Mouse (Mus musculus) gastrocnemius, adult 18-20 months (tissue): Measurements from ENCODE around the gene Fbxw2. TPM values are rescaled to one million over a fixed set of nuclear protein-coding genes. Genes with fewer than 3 reads are reported as not detected.
"Not testable (repeated sequence)": the region's sequence is repeated elsewhere in the genome, so short reads cannot be mapped to it uniquely, and the experiment has no call there.

Source experiments
- DNase-seq: peaks from one replicate; pipeline ENCODE4 v3.0.0; 2021; ENCODE audit warnings: low spot score
- total RNA-seq, 2 experiments: library from RNA; stranded (reverse); gene quantifications; 2 replicates each; pipeline ENCODE4 v1.2.3; 2021

The Fbxw2 gene
- total RNA-seq, 2 experiments from 2014 or later: 48.0 to 50.7 TPM

DNA sequence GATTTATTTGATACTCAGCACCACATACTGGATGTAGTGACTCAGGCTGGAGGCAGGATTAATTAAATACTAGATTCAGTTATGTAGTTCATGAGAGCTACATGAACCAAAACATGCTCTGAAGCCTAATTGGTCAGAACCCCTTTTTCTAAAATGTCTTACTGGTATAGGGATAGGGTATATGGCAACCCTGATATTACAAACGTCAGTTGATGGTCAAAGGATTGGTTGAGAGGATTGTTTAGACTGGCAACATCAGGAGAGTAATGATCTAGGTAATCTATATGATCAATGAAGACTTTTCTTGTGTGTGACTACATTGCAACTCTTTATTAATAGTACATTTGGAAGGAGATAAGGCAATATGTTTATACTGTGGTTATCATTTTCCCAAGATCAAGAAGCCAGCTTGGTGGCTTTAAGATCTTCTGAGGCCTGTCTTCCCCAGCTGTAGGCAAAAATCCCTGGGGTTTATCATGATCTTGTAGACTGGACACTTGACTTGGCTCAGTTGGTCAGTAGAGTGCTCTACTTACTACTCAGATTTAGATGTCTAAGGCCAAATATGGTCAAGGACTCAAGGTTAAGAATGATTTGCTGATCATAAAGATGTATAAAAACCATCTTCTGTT, 48.8 kb downstream of the Fbxw2 start:
- DNase-seq: no peak

DNA sequence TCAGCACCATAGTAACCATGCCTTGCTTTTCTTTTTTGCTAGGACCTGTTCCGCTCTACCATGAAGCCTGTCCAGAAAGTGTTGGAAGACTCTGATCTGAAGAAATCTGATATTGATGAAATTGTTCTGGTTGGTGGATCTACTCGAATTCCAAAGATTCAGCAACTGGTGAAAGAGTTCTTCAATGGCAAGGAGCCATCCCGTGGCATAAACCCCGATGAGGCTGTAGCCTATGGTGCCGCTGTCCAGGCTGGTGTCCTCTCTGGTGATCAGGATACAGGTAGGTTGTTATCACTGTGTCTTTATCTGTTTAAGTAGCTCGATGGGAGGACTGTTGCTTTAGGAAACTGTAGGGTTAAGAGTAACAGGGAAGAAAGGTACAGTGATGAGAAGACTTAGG, 51.6 kb downstream of the Fbxw2 start:
- DNase-seq: no peak

DNA sequence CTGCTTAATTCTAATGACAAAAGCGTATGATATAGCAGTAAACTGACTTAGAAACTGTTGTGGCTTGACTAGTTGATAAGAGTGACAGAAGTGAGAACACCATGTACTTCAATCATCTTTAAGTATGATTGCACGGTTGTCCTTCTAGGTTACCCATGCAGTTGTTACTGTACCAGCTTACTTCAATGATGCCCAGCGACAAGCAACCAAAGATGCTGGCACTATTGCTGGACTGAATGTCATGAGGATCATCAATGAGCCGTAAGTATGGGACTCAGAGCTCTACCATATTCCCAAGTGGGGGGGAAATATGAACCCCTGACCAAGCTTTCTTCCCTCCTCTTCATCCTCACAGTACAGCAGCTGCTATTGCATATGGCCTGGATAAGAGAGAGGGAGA, 52.4 kb downstream of the Fbxw2 start:
- no peak for DNase-seq

DNA sequence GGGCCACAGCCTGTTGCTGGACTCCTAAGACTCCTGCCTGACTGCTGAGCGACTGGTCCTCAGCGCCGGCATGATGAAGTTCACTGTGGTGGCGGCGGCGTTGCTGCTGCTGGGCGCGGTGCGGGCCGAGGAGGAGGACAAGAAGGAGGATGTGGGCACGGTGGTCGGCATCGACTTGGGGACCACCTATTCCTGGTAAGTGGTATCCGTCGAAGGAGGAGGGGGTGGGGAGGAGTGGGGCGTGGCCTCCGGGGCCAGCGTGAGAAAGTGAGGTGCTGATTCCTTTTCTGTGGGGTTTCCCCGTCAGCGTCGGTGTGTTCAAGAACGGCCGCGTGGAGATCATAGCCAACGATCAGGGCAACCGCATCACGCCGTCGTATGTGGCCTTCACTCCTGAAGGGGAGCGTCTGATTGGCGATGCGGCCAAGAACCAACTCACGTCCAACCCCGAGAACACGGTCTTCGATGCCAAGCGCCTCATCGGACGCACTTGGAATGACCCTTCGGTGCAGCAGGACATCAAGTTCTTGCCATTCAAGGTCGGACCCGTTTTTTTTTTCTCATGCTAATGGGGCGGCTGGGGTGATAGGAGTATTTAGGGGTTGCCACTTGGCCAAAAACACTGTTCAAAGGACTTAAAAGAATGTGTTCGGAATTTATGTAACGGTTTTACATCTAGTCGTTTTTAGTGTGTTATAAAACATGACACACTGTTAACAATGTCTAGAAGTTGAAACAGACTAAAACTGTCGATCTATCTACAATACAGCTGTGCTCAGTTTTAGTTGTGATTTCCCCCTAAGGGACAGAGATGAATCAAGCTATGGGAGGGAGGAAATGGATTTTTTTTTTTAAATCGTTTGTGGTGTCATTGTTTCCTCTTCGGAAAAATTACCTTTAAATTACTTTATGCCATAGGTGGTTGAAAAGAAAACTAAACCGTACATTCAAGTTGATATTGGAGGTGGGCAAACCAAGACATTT, 53.6 kb downstream of the Fbxw2 start:
- peak; percentile 31 for DNase-seq

DNA sequence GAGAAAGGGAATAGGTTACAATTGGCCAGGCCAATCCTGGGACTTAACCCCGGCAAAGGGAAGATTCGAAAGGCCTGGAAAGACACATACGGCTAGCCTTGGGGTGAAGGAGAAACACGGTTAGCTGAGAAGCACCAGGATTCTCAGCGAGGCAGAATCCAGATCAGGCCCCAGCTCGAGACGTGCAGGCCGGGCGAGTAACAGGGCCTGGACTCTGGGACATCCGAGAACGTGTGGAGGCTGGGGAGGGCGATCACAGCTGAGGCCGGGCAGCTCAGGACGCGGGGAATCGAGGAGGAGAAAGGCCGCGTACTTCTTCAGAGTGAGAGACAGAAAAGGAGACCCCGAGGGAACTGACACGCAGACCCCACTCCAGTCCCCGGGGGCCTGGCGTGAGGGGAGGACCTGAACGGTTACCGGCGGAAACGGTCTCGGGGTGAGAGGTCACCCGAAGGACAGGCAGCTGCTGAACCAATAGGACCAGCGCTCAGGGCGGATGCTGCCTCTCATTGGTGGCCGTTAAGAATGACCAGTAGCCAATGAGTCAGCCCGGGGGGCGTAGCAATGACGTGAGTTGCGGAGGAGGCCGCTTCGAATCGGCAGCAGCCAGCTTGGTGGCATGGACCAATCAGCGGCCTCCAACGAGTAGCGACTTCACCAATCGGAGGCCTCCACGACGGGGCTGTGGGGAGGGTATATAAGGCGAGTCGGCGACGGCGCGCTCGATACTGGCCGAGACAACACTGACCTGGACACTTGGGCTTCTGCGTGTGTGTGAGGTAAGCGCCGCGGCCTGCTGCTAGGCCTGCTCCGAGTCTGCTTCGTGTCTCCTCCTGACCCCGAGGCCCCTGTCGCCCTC, 54.5 kb downstream of the Fbxw2 start, which contains the start of gene Hspa5:
Gene Hspa5 (plus strand): TSS at position 603 of the 859 bp plus-strand sequence.
- peak; percentile 99 for DNase-seq

DNA sequence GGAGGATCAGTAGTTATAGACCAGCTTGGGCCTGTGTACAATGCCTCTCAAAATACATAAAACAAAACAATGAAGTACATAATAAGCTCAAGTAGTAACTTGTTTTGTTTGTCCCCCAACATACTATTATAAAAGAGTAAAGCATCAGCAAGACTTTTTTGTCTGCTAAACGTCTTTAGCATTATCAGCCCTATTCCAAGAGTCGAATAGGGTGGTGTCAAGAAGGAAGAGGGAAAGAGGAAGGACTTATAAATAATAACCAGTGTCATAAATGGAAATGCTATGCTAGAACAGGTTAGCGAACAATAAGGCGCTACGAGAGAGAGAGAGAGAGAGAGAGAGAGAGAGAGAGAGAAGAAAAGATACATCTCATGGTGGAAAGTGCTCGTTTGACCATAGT, 55.2 kb downstream of the Fbxw2 start:
- DNase-seq: no peak

DNA sequence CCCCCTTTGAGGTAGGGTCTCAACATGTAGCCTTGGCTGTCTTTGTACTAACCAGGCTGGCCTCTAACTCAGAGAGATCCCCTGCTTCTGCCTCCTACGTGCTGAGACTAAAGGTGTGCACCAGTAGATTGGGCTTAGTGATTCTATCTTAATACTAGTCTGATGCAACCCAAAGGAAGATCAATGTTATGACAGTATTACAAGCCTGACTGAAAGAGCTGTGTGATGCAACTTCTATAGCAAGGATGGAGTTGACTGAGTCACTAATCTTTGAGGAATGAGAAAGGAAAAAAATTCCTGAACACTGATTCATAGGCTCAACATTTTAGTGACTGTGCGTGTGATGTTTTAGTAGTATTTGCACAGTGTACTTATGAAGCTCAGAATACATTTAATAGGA, 56.1 kb downstream of the Fbxw2 start:
- DNase-seq: no peak

DNA sequence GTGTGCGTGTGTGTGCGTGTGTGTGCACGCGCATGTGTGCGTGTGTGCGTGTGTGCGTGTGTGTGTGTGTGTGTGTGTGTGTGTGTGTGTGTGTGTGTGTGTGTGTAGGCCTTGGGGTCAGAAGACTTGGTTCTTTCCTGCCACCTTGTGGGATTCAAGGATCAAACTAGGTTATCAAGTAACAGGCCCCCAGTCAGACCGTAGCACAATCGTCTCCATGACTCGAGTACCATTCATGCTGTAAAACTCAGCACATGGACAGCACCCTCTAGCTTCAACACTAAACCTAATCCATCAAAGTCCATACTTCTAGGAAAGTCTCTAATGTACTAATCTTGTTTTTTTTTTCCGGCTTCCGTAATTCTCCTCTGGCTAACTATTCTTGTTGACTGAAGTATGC, 61.3 kb downstream of the Fbxw2 start:
- DNase-seq: no peak

DNA sequence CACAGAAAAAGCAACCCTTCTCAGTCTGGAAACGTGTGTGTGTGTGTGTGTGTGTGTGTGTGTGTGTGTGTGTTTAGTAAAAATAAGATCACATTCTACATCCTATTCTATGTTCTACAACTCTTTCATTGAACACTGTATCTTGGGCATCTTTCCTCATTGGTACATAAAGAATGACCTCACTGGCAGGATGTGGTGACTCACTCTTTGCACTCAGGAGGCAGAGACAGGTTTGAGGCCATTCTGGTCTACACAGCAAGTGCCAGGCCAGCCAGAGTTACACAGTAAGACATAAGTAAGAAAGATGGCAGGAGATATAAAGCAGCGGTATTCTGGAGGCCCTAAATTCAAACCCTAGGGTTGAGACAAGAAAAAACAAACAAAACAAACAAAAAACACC, 63.2 kb downstream of the Fbxw2 start:
- no peak for DNase-seq

DNA sequence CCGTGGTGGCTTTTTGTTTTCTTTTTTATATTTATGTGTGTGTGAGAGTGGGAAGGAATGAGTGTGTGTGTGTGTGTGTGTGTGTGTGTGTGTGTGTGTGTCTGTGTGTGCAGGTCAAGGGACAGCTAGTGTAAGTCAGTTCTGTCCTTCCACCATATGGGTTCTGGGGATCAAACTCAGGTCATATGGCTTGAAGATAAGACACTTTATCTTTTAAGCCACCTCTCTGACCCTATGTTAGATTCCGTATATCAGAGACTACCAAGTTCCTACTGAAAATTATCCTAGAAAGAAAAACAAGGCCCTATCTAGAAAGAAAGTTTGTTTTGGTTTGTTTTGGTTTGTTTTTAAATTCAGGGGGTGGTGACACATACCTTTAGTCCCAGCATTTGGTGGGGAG, 63.9 kb downstream of the Fbxw2 start:
- DNase-seq: no peak

DNA sequence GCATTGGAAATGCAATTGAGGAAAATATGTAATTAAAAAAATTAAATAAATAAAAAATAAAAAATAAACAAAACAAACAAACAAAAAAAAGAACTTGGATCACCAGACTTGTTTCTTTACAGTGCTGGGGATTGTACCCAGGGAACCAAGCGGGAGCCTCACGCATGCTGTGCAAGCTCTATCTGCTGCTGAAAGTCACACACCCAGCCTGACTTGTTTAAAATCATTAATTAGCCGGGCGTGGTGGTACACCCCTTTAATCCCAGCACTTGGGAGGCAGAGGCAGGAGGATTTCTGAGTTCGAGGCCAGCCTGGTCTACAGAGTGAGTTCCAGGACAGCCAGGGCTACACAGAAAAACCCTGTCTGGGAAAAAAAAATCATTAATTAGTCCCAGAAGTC, 64.8 kb downstream of the Fbxw2 start:
- not testable (repeated sequence) for DNase-seq

DNA sequence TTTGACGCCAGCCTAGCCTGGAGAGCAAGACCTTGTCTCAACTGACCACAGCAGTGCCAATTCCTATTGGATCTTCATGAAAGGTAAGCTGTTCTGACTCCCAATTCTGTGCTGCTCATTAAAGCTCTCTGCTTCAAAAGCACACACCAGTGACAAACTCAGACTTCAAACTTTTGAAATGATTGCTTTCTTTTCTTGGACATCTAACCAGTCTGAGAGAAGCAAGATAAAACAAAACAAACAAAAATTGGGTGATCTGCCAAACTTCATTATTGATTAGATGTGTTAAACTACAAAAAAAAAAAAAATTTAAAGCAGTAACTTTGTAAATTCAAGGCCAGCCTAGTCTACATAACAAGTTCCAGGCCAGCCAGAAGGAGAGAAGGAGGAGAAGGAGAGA, 68.8 kb downstream of the Fbxw2 start:
- no peak for DNase-seq

DNA sequence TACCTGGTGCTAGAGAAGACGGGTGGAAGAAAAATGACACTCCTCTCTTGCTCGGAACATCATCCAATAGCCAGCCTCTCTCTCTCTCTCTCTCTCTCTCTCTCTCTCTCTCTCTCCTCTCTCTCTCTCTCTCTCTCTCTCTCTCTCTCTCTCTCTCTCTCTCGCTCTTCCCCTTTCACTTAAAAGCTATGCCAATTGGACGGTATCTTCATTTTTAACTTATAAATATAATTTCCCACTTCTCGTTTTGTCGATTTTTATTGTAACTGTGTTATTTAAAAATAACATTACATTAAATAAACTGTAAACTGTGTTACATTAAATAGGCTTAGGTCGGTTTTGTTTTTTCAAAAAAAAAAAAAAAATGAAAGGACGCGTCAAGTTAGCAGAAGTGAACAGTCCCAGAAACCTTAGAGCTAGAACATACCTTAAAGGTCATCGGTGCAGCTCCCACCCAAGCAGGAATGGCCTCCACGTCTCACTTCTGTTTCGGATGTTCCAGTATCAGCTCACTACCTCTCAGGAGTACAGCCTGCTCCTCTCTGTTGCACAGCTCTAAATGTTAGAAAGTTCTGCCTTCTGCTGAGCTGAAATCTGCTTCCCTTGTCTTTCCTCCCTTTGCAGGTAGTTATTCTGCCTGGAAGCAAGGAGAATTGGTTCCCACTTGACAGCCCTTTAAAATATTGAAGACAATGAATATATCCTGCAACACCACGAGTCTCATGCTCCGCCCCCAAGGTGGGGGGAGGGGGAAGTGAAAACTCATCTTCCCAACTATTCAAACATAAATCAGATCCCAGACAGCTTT, 71.4 kb downstream of the Fbxw2 start, which contains the start of gene Gapvd1:
Gene Gapvd1 (minus strand): TSS at position 682 of the 808 bp plus-strand sequence.
- DNase-seq: peak; percentile 14

Other genes starting within 250 kb of the Fbxw2 start
- gene Gapvd1, start 71.1 kb downstream of the Fbxw2 start, total RNA-seq: 10 to 100 TPM; 32.3 to 32.8 TPM
- 100 to 1,000 TPM; 138 to 213 TPM for gene Hspa5, start 54.3 kb downstream of the Fbxw2 start, total RNA-seq
- 10 to 100 TPM; 10.2 to 11.5 TPM for gene Rabepk, start 26.4 kb downstream of the Fbxw2 start, total RNA-seq
- gene Gm34653, start 6.7 kb upstream of the Fbxw2 start, total RNA-seq: under 1 TPM; 0.36 to 0.62 TPM
- gene Cutal, start 48.1 kb upstream of the Fbxw2 start, total RNA-seq: under 1 TPM; 0.33 to 0.37 TPM
- 10 to 100 TPM; 11.9 to 17.4 TPM for gene Psmd5, start 48.7 kb upstream of the Fbxw2 start, total RNA-seq
- under 1 TPM; 0.59 to 0.71 TPM for gene Phf19, start 87.7 kb upstream of the Fbxw2 start, total RNA-seq
- gene Traf1, start 135.5 kb upstream of the Fbxw2 start, total RNA-seq: under 1 TPM; 0.30 to 0.97 TPM
- gene Hc, start 235.1 kb upstream of the Fbxw2 start, total RNA-seq: under 1 TPM in 1 of 2 experiments, not detected in 1; 0.19 TPM